Mouse (Mus musculus) R1 (cell line): Measurements from ENCODE around the gene 1700020A23Rik.
"Not testable (repeated sequence)": the region's sequence is repeated elsewhere in the genome, so short reads cannot be mapped to it uniquely, and the experiment has no call there.

Experiments used
- DNase-seq: peaks from one replicate; pipeline ENCODE4 v3.0.0-alpha.2; 2018; ENCODE audit warnings: low read depth, low spot score

Gene 1700020A23Rik

GRCm38 (mm10) chr2:130404939-130405338 is at the start of gene 1700020A23Rik, which contains the start of gene Gm28372:
Gene 1700020A23Rik, plus strand, starts transcription at chr2:130405259.
Gene Gm28372, plus strand, starts transcription at chr2:130405239.
- DNase-seq = no peak

DNA sequence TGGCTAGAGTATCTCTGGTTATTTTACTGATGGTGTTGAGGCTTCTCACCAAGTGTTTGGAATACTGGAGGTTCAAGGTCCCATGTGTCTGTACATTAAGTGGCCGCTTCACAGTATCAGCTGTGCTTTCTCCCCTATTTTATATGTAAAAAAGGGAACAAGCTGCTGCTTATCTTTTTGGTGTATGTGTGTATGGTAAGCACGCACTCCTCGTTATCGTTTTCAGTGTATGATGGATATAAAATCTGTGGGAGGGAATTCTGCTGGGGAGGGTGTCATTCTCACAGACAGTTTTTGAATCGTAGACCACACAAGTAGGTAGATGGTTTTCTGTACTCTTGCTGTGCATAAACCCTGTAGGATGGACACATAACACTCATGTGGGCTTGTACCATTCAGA is 47.5 kb upstream of the 1700020A23Rik start:
- DNase-seq = no peak

DNA sequence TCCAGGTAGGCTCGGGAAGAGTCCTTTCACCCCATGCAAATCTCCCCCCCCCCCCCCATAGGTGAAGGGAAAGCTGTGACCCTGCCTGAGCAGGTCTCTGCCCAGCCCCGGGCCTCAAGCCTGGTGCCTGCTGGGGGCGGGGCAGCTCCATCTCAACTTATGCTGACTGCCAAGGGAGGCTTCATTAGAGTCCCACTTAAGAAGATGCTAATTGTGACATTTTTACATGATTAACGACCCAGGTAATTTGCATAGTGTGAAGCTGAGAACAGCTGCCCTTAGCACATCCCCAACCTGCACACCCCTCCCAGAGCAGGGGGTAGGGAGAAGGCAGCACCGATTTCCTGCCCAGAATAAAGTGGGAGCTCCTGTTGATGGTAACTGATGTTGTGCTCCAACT is 46.2 kb upstream of the 1700020A23Rik start:
- DNase-seq = no peak

DNA sequence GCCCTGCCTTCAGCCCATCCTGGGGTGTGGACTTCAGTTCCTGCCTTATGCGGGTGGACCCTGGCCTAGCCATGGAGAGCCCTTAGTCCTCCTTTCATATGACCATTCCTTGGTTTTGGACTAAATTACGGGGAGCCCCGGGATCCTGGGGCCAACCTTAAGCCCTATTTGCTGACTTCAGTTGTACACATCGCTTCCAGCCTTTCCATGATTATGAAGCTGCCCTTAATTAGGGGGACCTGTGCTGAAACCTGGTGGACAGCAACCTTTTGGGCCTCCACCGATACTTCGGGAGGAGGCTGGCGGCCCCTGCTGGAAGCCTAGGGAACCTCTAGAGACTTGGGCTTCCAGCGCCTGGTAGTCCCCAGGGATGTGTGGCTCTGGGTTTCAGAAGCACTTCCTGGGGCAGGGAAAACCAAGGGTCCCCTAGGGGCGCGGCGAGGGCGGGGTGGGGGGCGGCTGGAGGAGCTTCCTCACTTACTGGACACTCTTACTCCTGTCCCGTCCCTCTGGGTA is 42.5 kb upstream of the 1700020A23Rik start:
- peak; percentile 83 for DNase-seq

DNA sequence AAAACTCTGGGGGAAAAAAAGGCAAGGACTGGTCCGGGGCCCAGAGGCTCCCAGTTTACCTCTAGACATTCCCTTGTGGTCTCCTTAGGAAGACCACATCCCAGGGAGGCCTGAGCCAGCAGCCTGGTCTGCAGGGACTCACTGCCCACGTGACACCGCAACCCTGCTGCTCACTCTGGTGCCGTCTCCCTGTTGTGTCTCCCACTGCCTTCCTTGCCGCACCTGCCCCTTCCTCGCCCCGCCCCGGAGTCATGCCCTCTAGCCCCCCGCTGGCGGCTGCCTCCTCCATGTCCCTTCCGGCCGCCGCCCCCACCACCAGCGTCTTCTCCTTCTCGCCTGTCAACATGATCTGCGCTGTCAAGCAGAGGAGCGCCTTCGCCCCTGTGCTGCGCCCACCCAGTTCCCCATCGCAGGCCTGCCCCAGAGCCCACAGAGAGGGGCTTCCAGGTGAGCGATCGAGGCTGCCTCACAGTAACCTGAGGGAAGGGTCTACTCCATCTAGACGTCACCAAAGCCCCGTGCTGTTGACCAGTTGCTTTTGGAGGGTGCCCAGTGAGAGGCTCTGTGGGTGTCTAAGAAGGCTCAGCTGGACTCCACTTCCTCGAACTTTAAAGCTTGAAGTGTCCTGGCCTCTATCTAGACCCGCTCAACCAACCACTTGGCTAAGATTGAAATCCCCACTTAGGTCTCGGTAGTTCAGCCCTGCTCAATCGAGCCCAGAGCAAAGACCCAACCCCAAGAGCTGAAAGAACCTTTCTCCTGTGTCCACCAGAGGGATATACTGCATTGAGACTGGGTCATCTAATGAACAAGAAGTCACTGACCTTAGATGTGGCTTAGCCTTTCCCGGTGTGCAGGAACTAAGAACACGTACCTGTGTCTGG is 39.6 kb upstream of the 1700020A23Rik start:
- peak; percentile 57 for DNase-seq

DNA sequence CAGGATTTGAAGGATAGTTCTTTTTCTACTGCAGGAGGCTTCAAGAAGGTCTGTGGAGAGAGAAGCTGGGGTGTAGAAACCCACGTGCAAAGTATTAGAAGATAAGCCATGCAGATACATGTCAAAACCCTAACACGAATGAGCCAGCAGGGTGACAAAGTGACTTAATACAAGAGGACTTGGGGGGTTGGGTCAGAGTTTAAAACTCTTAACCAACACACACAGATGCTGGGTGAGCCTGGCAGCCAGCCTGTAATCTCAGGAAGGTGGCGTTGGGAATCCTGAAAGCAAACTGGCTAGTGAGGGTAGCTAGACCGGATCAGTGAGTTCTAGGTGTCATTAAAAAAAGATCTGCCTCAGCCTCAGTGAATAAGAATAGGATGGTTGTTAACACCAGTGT is 37.7 kb upstream of the 1700020A23Rik start:
- DNase-seq = no peak

DNA sequence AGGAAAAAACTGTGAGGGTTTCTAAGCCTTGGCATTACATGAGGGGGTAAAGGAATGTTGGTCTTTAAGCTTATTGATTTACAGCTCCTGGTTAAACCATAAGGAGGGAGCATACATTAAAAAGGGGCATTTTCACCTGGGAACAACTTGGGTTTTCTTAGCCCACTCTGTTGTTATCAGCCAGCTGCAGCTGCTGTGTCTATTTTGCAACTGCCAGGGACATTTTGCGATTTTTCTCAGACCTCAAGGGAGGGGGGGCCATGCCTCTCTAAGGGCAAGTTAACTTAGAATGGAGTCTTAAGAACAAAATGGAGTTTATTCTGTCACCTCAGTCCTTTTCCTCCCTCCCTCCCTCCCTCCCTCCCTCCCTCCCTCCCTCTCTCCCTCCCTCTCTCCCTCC is 32.0 kb upstream of the 1700020A23Rik start:
- DNase-seq = not testable (repeated sequence)

GRCm38 (mm10) chr2:130374951-130375350 is 30.1 kb upstream of the 1700020A23Rik start:
- DNase-seq = no peak

DNA sequence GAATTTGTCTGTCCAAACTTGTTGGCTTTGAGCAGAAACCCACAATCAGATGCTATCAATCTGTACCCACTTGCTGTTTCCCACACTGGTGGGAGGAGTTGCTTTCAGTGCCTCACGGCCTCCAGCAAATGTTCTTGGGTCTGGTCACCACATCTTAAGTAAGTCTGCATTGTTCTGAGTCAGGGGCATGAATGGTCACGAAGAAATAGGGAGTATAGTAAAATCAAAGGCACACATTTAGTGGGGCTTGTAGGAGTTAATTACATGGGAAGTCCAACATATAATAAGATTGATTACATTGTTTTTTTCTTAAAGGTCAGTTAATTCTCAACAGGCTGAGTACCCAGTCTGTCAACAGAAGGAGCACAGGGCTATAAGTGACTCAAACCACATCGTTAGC is 21.9 kb upstream of the 1700020A23Rik start:
- DNase-seq = no peak

DNA sequence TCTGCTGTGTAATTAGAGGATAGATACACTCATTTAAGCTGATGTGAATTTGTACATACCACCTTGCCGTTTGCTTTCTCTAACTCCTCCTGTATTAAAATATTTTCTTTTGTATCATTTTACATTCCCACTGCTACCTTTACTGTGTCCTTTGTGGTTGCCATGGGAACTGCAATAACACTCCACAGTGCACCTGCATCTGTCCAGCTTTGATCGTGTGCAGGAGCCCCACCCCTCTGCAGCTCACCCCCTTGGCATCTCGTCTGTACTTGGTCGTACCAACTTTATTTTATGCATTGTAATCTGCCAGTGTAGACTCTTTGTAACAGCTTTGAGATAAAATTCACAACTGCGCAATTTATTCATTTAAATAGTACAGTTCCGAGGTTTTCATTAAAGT is 21.2 kb upstream of the 1700020A23Rik start:
- no peak for DNase-seq

DNA sequence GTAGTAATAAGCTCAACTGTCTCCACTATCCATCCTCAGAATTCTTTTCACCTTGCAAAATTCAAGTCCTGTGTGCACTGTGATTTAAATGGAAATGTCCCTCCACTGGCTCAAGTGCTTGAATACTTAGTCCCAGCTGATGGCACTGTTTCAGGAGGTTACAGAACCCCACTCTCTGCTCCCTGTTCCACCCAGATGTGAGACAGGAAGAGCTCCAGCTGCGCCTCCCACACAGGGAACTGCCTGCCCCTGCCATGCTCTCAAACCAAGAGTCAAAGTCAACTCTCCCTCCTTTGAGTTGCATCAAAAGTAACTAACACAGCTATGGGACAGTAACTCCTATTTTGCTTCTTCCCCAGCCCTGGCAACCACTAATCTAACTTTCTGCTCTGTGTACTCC is 18.8 kb upstream of the 1700020A23Rik start:
- no peak for DNase-seq

- DNase-seq = peak; percentile 59
Measured at GRCm38 (mm10) chr2:130388796-130389195, 16.3 kb upstream of the 1700020A23Rik start.

GRCm38 (mm10) chr2:130390993-130391625 is 13.9 kb upstream of the 1700020A23Rik start:
- no peak for DNase-seq

GRCm38 (mm10) chr2:130392836-130393235 is 12.2 kb upstream of the 1700020A23Rik start:
- DNase-seq = no peak

DNA sequence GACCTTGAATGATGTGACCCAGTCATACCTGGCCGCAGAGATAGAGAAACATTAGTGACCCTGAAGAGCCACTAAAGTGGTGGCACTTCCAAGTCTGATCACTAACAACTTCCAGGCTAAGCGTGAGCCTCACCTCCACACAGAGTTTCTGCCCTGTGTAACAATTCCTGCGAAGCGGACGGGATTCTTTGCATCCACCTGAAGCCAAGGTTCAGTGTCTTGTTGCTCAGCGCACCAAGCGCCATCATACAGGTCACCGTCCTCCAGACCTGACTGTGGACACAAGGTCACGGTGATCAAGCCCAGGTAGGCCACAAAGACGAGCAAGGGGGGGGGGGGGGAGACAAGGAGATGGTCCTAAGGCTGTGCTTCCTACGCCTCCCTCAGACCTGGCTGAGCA is 9.4 kb upstream of the 1700020A23Rik start:
- DNase-seq = no peak

DNA sequence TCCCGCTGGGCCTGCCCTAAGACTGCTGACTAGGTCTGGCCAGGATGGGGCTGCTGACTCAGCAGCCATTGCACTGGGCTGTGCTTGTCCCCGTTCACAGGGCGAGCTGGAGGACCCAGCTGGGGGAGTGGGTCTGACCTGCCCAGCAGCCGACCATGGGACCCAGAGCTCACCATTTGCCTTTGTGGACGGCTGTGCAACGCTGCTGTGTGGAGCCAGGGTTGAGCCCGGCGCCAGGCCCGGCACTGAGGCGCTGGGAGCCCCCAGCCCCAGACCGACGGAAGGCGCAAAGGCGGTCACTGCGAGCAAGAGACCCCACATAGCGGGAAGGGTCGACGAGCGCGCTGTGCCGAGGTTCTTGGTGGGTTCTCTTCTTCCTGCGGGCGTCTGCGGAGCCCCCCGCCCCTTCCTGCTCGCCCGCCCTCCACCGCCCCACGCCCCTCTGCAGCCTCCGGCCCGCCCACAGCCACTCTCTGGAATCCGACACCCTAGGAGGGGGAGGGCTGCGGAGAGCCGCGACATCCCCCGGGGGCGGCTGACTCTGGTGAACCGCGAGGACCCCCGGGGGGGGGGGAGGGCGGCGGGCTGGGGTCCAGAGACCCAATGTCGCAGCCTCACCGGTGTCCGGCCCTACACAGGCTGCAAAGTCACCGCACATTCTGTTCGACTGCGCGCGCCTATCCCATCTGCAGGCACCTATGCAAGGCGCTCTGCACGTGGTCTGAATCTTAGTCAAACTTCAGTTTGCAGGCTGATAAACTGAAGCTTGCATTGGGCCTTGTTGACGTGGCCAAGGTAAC is 7.7 kb upstream of the 1700020A23Rik start, which contains the start of gene Cpxm1:
TSS of gene Cpxm1 (minus strand) at position 389 of the 800 bp plus-strand sequence.
- peak; percentile 80 for DNase-seq

- peak; percentile 54 for DNase-seq
Measured at GRCm38 (mm10) chr2:130398091-130398490, 7.0 kb upstream of the 1700020A23Rik start.

DNA sequence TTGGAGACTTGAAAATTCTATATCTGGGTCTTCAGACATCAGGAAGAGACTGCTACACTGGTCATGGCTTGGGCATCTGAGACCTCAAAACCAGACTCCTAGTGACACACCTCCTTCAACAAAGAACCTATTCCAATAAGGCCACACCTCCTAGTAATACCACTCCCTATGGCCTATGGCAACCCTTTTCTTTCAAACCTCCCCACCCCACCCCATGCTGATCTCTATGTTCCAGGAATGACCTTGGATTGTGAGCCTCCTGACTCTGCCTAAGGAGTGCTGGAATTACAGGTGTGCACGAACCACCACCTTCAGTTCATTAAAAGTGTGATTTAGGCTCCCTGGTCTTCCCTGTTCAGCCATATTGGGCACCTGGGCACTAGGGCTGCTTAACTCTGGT is 5.0 kb upstream of the 1700020A23Rik start:
- DNase-seq = peak; percentile 83

DNA sequence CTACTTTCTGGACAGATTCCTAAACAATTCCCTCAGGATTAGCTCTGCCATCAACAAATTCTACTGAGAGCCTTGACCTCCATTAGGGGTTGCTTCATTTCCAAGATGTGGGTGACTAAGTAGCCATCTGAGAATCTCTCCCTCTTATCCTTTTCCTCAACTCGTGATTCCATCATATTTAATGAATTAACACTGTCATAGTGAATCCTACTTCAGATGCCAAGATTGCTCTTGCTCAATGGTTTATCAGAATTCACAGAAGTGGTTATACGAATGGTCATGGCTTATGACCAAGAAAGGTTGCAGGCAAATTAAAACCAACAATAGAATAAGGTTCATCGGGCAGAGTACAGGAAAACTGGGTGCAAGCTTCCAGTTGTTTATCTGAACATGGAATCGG is 3.2 kb upstream of the 1700020A23Rik start:
- DNase-seq = no peak

DNA sequence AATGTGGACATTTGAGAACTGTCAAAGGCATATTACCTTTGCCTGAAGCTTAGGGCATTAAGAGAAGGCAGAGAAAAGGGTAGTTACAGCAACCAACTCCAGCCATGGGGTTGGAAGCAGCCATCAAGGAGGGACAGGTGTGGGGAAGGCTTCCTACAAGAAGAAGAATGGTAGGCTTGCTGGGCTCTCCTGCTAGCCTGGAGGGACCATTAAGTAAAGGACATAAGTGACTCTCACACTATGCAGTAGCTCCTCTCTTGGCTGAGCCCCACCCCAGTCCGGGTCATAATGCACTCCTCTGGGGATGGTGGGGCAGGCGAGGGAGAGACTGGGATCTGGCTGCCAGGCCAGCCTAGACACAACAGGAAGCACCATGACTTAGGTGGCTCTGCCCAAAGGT is 1.1 kb downstream of the 1700020A23Rik start, which contains the start of gene Tmem239:
TSS of gene Tmem239 (plus strand) at position 301 of the 400 bp plus-strand sequence.
- DNase-seq = no peak

- DNase-seq = peak; percentile 32
Measured at GRCm38 (mm10) chr2:130408194-130408593, 3.1 kb downstream of the 1700020A23Rik start.
